Mouse (Mus musculus): ENCODE results near the gene Gpi1.
A peak's percentile ranks its signal among the peaks of the same experiment; 100 is the strongest.
"Not testable (repeated sequence)": the region's sequence is repeated elsewhere in the genome, so short reads cannot be mapped to it uniquely, and the experiment has no call there.

Gene Gpi1

GRCm38 (mm10) chr7:34176241-34176640 lies 53.9 kb downstream of the Gpi1 start:
- DNase-seq: not testable (repeated sequence)

- DNase-seq: no peak
Measured at GRCm38 (mm10) chr7:34172251-34172650, 57.9 kb downstream of the Gpi1 start.

GRCm38 (mm10) chr7:34169454-34169853 lies 60.7 kb downstream of the Gpi1 start, which contains the start of gene Uba2:
TSS of gene Uba2 (minus strand) at chr7:34169599.
- DNase-seq: no peak

GRCm38 (mm10) chr7:34168470-34169251 lies 61.5 kb downstream of the Gpi1 start:
- peak; percentile 91 for DNase-seq

- peak; percentile 44 for DNase-seq
Measured at GRCm38 (mm10) chr7:34167766-34168469, 62.2 kb downstream of the Gpi1 start.

DNA sequence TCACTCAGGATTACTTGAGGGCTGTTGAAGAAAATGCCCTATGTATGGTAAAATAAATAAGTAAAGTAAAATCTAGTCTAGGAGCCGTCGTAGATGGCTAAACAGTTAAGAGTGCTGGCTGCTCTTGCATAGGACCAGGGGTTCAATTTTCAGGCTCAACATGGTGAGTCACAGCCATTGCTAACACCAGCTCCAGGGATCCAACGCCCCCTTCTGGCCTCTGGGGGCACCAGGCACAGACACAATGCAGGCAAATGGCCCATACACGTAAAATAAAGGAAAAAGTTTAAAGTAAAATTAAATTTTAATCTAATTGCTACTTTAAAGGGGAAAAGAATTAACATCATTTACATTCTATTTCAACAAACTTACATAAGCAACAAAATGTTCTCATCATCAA lies 63.3 kb downstream of the Gpi1 start:
- DNase-seq: peak; percentile 72

GRCm38 (mm10) chr7:34165999-34166398 lies 64.1 kb downstream of the Gpi1 start:
- DNase-seq: no peak

GRCm38 (mm10) chr7:34164671-34165070 lies 65.5 kb downstream of the Gpi1 start:
- DNase-seq: no peak

GRCm38 (mm10) chr7:34159167-34159566 lies 71.0 kb downstream of the Gpi1 start:
- DNase-seq: no peak

DNA sequence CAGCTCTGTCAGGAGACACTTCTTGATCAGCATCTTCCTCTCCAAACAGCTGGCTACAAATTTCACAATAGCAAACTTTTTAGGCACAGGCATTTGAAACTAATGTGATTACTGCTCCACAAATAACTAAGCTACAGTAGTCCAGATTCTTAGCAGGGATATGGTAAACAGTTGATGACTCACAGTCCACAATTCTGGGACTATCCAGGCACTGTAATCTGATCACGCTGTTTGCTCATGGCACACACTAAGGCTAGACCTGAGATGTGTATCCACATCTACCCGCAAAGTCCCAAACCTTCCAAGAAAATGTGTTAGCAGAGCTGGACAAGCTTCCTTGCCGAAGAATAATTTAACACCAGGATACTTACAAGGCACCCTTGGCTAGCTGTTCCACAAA lies 72.1 kb downstream of the Gpi1 start:
- no peak for DNase-seq
